Mouse (Mus musculus): ENCODE results near the gene Hnrnpa1. TPM values are rescaled to one million over a fixed set of nuclear protein-coding genes. Genes with fewer than 3 reads are reported as not detected.

Gene Hnrnpa1
- 100 to 1,000 TPM; 295 to 303 TPM for total RNA-seq (2021)
- long read RNA-seq, experiment 1, transcript Hnrnpa1-203 (11 exons, 1,283 nt): minor isoform, 16 of 220 reads
- long read RNA-seq, experiment 1, transcript Hnrnpa1-201 (11 exons, 1,918 nt): minor isoform, 23 of 220 reads
- long read RNA-seq, experiment 1, transcript Hnrnpa1-202 (10 exons, 1,737 nt): major isoform, 156 of 220 reads
- long read RNA-seq, experiment 1, partial matches to known transcripts: 10 of 220 reads
- long read RNA-seq, experiment 1, other reads (novel, unspliced or antisense): 14 of 220 reads
- long read RNA-seq, experiment 2, transcript Hnrnpa1-203 (11 exons, 1,283 nt): minor isoform, 14 of 212 reads
- long read RNA-seq, experiment 2, transcript Hnrnpa1-202 (10 exons, 1,737 nt): major isoform, 140 of 212 reads
- long read RNA-seq, experiment 2, transcript Hnrnpa1-201 (11 exons, 1,918 nt): minor isoform, 22 of 212 reads
- long read RNA-seq, experiment 2, partial matches to known transcripts: 19 of 212 reads
- long read RNA-seq, experiment 2, other reads (novel, unspliced or antisense): 15 of 212 reads

GRCm38 (mm10) chr15:103240160-103241028 lies at the start of gene Hnrnpa1:
Gene Hnrnpa1, plus strand, starts transcription at chr15:103240432.
- peak; percentile 63 to 88 for DNase-seq (ENCODE audit: low spot score in 2 of 2)

- DNase-seq (ENCODE audit: low spot score in 2 of 2): peak in 1 of 2 experiments; percentile 58
Observed at GRCm38 (mm10) chr15:103190531-103191462, 49.4 kb upstream of the Hnrnpa1 start.

- DNase-seq (ENCODE audit: low spot score in 2 of 2): no peak
Observed at GRCm38 (mm10) chr15:103193606-103194005, 46.6 kb upstream of the Hnrnpa1 start.

- DNase-seq (ENCODE audit: low spot score in 2 of 2): no peak
Observed at GRCm38 (mm10) chr15:103196835-103197234, 43.4 kb upstream of the Hnrnpa1 start.

GRCm38 (mm10) chr15:103197785-103198184 lies 42.4 kb upstream of the Hnrnpa1 start:
- no peak for DNase-seq (ENCODE audit: low spot score in 2 of 2)

- DNase-seq (ENCODE audit: low spot score in 2 of 2): peak in 1 of 2 experiments; percentile 24
Observed at GRCm38 (mm10) chr15:103202088-103202793, 38.0 kb upstream of the Hnrnpa1 start.

- no peak for DNase-seq (ENCODE audit: low spot score in 2 of 2)
Observed at GRCm38 (mm10) chr15:103205156-103205555, 35.1 kb upstream of the Hnrnpa1 start.

GRCm38 (mm10) chr15:103214149-103214548 lies 26.1 kb upstream of the Hnrnpa1 start:
- DNase-seq (ENCODE audit: low spot score in 2 of 2): no peak

- peak; percentile 79 to 91 for DNase-seq (ENCODE audit: low spot score in 2 of 2)
Observed at GRCm38 (mm10) chr15:103214971-103215907, 25.0 kb upstream of the Hnrnpa1 start.

GRCm38 (mm10) chr15:103216052-103216451 lies 24.2 kb upstream of the Hnrnpa1 start:
- DNase-seq (ENCODE audit: low spot score in 2 of 2): no peak

GRCm38 (mm10) chr15:103220785-103221184 lies 19.4 kb upstream of the Hnrnpa1 start:
- DNase-seq (ENCODE audit: low spot score in 2 of 2): no peak

GRCm38 (mm10) chr15:103221386-103221785 lies 18.8 kb upstream of the Hnrnpa1 start:
- DNase-seq (ENCODE audit: low spot score in 2 of 2): no peak

GRCm38 (mm10) chr15:103224161-103224560 lies 16.1 kb upstream of the Hnrnpa1 start:
- DNase-seq (ENCODE audit: low spot score in 2 of 2): no peak

GRCm38 (mm10) chr15:103227022-103227421 lies 13.2 kb upstream of the Hnrnpa1 start:
- DNase-seq (ENCODE audit: low spot score in 2 of 2): no peak

GRCm38 (mm10) chr15:103227572-103227971 lies 12.7 kb upstream of the Hnrnpa1 start:
- no peak for DNase-seq (ENCODE audit: low spot score in 2 of 2)

GRCm38 (mm10) chr15:103228904-103229303 lies 11.3 kb upstream of the Hnrnpa1 start:
- no peak for DNase-seq (ENCODE audit: low spot score in 2 of 2)

GRCm38 (mm10) chr15:103233119-103233518 lies 7.1 kb upstream of the Hnrnpa1 start:
- DNase-seq (ENCODE audit: low spot score in 2 of 2): no peak

- no peak for DNase-seq (ENCODE audit: low spot score in 2 of 2)
Observed at GRCm38 (mm10) chr15:103237295-103237694, 2.9 kb upstream of the Hnrnpa1 start.
